Mouse (Mus musculus) adrenal gland, postnatal 25 days (tissue): Measurements from ENCODE around the gene Ash1l. TPM values are rescaled to one million over a fixed set of nuclear protein-coding genes. Genes with fewer than 3 reads are reported as not detected.
A peak's percentile ranks its signal among the peaks of the same experiment; 100 is the strongest.

Source experiments
- DNase-seq: peaks from one replicate; pipeline ENCODE4 v3.0.0; 2021; ENCODE audit warnings: mixed read lengths
- total RNA-seq: library from RNA; stranded (reverse); gene quantifications from 2 replicates; pipeline ENCODE4 v1.2.3, GENCODE M21; 2021

Ash1l gene
- total RNA-seq, 1 experiment from 2014 or later: 60.5 TPM

DNA sequence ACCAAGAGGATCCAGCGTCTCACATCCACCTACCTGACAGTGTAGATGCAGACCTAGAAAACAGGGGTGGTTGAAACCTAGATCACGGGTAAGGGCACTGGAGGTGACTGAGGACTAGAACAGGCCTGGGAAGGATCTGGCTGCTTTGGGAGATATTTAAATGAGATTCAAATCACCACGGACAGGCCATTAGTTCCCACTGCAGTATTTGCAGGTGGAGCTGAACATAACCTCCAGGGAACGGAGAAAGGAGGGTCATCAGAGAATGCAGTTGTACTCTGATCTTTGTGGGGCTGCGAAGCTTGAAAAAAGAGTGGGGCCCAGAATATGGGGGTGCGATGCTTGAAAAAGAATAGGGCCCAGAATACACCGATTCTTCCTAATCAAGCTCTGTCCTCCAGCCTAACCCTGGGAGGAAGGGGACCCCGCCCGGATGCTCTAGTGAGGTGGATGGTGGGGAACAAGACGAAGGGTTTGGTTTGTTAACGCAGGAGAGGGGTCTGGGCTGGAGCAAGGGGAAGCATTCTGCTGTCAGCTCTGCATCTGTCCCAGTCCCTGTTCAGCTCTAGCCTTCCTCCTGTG is 142.2 kb downstream of the Ash1l start:
- DNase-seq: no peak

DNA sequence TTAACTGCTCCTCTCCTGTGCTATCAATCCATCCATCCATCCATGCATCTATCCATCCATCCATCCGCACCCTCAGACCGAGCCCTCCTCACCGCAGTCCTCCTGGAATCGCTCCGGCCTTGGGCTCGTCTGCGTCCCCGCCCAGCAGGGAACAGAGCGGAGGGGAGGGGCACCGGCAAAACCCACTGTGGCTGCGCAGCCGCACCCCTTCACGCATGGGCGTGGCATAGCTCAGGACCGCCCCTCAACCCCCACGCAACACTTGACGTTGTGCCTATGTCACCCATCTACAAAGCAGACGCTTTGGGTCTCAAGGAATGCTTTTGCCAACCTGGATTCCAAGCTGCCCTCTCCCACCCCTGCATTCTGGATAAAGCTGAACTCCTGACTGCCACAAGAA is 142.8 kb downstream of the Ash1l start, which contains the start of gene Rusc1:
Gene Rusc1 (minus strand): TSS at position 137 of the 400 bp plus-strand sequence.
- DNase-seq: peak; percentile 88

DNA sequence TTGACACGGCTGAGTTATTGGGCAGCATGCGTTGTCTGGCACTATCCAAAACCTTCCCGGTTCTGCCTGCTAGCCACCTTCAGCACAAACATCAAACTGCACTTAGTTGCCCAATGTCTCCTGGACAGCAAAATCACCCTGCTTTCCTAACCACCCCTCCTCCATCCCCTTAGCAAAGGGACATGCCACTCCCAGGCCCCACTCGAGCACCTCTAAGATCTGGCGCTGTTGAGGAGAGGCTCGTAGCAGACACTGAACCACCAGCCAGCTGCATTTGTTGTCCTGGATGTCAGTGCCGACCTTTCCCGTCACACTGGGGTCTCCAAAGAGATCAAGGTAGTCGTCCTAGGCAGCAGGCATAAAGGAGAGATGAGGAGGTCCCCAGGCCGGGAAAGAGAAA is 143.6 kb downstream of the Ash1l start:
- no peak for DNase-seq

DNA sequence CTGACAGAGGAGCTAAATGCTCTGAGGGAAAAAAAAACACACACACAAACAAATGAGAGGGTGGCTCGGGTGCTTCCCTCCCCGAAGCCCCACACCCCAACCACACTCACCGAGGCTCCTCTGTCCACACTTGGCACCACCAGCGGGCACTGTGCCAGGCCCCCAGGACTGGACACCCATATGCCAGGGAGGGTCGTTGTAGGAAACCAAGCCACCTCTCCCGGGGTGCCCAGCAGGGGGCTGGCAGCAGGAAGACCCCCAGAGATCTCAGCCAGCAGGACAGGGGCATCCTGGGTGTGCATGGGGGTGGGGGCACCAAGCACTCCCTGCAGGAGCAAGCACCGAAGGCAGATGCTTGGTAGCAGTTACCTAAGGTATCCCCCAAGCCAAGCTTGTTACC is 150.4 kb downstream of the Ash1l start, which contains the start of gene Gm43738:
Gene Gm43738 (minus strand): TSS at position 289 of the 400 bp plus-strand sequence.
- DNase-seq: no peak

DNA sequence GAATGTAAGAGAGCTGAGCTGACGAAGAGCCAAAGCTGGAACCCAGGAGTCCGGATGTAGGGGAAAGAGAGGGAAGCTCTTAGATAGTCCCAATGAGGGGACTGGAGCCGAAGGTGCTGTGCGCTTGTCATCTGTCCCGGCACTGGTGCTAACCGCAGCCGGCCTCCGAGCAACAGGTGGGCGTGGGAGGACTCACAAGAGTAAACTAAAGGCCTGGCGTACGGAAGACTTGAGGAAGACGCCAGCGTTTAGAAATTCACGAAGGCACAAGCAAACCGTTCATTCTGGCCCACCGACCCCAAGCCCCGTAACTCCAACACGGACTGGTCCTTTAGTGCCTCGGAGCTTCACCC is 151.0 kb downstream of the Ash1l start:
- no peak for DNase-seq

DNA sequence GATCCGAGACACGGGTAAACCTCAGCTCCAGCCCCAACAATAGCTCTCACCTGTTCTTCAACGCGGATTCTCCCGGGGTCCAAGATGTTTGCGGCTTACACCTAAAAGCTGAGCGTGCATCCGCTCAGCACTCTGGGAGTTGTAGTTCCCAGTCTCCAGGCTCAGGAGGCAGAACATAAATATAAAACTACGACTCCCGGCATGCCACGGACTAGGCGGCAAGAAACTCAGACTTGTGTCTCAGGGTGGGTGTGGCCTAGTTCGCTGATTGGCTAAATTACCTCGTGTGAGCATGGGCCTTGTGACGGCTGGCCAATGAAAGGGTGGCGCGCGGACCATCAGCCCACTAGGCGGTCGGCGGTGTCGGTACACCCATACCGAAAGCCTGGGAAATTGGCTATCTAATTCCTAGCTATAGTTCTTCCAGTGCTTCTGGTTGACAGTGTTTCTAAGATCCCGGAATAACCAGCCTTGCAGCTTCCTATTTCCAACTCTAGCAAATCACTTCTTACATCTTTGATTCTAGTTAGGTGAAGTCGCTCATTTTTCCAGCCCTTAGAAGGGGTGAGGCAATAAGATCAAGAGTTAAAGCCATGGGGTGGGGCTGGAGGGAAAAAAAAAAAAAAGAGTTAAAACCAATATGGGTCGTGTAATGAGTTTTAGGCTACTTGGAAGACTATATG is 151.5 kb downstream of the Ash1l start, which contains the start of gene Fdps:
Gene Fdps (minus strand): TSS at position 148 of the 683 bp plus-strand sequence.
- DNase-seq: peak; percentile 91

DNA sequence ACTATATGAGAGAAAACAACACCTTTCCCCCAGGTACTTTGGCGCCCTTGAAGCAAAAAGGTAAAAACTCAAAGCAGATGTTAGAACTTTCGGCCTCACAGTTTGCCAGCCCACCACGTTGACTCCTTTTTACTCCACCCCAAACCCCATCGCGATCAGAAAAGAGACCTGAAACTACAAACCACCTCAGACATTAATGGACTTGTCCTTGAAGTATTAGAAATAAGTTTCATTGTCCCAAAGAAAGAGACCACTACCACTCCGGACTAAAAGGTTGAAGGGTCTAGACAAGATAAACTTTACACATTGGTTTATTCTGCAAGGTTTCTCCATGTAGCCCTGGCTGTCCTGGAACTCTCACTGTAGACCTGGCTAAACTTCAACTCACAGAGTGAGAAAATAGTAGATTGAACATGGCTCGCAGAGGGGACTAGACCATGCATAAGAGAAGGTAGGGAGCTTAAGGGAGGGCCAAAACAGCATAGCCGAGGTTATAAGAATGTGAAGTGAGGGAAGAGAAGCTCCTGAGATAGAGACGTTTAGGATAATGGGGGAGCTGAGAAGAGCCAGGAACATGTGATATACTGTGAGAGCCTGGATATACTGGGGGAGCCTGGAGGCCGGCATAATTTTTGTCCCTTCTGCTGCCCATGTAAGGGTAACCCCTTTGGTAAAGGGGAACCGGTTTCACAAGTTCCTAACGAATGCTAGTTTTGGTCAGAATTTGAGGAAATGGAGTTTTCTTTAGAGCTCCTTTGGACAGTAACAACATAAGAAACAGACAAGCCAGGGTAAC is 152.3 kb downstream of the Ash1l start:
- no peak for DNase-seq

DNA sequence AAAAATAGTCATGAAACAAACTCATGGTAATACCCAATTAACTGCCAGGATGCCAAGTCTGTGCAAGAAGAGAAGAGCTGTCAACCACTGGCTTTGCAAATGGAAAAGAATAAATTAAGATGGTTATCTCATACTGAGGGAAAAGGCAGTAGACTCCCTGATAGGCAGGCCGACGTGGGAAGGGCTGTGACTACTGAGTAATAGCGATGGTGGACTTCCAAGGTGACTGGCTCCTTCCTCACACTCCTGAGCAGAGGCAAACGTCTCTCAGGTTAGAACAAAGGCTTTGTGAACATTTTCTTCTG is 152.8 kb downstream of the Ash1l start:
- DNase-seq: no peak

DNA sequence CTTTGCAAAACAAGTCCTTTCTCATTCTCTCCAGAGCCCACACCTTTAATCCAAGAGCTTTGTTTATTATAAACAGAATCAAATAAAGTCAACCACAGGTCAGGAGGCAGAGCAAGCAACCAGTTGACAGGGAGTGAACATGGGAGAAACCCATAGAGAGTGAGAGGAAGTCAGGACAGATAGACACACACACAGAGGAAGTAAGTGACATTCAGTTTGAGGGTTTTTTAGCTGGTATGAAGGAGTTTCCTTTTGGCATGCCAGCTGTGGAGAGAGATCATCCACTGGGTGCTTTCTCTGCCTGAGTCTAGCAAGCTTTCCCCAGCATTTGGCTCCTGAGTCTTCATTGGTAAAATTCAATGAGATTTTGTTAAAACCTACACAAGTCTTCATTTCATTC is 156.5 kb downstream of the Ash1l start:
- DNase-seq: no peak

DNA sequence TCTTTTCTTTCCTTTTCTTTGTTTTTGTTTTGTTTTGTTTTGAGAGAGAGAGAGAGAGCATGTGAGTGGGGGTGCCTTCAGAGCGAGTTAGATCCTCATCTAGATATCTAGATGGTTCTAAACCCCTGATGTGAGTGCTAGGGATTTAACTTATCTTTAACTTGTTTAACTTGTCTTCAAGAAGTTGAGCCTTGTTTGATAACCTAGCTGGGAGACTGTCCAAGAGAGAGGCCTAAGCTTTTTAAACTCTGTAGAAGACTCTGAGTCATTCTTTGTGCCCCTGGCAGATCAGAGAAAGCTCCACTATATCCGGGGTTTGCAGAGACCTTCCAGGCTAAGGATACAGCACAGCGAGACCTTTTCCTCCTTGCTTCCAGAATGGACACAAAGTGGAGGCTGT is 157.1 kb downstream of the Ash1l start:
- no peak for DNase-seq

DNA sequence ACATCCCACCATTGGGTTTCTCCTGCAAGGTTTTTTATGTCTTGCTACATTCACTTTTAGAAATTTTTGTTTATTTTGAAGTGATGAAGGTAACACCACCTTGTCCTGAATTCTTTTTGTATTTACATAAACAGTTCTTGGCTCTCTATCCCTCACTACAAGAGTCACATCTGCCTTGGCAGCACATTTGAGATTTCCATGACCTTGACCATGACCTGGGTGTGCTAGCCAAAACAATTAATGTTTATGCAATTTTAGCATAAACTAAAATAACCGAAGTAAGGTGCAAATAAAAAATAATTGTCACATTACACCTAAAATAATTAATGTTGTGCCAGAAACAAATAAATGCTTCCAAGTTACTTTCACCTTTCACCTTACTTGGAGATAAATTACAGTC is 157.7 kb downstream of the Ash1l start:
- no peak for DNase-seq

DNA sequence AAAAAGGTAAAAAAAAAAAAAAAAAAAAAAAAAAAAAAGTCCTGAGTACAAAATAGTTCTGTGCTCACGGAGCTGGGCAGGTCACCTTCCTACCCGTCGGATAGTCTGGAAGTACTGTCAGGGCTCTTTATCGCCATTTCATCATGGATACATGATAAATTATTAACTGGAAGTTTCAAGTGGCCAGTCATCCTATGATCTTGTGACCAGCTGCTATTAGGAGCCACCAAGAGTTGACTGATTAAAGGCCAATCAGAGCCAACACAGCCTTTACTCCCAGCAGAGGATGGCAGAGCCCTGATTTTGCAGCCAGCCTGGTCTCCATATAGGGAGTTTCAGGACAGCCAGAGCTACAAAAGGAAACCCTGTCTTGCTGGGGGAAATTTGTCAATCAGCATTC is 162.6 kb downstream of the Ash1l start:
- DNase-seq: no peak

DNA sequence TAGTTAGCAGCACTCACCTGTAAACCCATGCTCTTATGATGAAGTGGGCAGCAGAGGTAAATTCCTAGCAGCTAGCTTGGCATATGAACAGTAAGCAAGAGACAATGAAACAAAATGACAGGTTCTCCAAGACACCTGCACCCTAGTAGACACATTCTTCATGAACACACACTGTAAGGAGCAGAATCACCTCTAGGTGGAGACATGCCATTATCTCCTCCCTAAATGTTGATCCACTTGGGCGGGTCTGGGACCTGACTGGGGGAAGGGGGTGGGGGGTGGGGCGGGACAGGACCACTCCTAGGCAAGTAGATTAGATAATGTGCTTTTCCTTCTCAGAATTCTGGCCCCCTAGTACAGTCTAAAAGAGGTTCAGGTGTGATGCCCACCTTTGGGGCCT is 165.1 kb downstream of the Ash1l start:
- DNase-seq: no peak

DNA sequence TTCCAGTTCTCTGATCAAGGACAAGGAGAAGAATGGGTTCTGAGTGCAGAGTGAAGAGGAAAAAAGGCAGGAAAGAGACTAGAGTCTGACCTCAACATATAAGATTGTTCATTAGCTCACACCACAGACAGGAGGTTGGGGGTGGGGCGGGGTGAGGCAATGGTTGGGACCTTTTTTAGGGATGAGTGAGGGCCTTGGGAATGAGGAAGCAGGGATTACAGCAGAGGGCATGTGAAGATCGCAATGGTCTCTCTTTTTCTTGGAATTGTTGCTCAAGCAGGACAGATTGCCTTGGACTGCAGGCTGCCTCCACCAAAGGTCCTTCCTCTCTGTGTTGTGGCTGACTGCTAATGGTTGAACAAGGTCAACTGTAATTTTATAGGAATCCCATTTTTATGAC is 172.9 kb downstream of the Ash1l start:
- peak; percentile 41 for DNase-seq

DNA sequence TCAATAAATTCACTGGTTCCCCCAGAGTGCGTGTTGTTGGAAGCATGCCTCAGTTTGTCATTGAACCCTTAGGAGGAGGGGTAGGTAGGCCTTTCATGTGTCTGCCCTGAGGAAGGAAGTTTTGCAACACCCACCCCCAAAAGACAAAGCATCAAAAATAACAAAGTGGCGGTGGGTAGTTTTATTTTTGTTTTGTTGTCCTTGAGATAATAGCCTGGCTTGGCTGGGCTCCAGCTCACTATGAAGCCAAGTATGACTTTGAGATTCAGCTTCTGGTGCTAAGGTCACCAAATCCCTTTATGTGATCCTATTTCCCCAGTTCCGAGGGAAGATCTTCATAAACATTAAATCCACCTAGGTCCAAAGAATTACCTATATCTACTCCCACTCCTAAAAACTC is 173.8 kb downstream of the Ash1l start:
- DNase-seq: peak; percentile 70

DNA sequence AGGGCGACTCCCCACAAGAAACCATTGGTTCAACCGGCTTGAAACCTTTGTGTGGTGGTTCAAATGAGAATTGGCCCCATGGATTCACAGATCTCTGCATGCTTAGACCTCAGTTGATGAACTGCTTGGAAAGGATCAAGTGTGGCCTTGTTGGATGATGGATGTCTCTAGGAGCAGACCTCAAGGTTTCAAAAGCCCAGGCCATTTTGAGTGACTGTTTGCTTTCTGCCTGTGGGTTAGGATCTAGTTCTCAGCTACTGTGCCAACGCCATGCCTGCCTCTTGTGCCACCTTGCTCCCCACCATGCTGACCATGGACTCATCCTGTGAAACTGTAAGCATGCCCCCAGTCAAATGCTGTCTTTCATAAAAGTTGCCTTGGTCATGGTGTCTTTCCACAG is 175.6 kb downstream of the Ash1l start:
- DNase-seq: no peak

Other genes with a start within 250 kb of the Ash1l start
- gene Rit1, start 233.8 kb upstream of the Ash1l start, total RNA-seq: 48.7 and 65.4 TPM in 2 replicates
- 7.8 and 11.1 TPM in 2 replicates for gene Syt11, start 175.5 kb upstream of the Ash1l start, total RNA-seq
- gene Gon4l, start 115.4 kb upstream of the Ash1l start, total RNA-seq: 35.2 and 40.3 TPM in 2 replicates
- gene Msto1, start 36.6 kb upstream of the Ash1l start, total RNA-seq: 22.9 and 24.5 TPM in 2 replicates
- 119 and 141 TPM in 2 replicates for gene Dap3, start 559 bp downstream of the Ash1l start, total RNA-seq
- 21.6 and 30.2 TPM in 2 replicates for gene Rusc1, start 142.7 kb downstream of the Ash1l start, total RNA-seq
- gene Gm43738, start 150.5 kb downstream of the Ash1l start, total RNA-seq: 0.39 TPM in 1 of 2 replicates, not detected in the other
- 830 and 852 TPM in 2 replicates for gene Fdps, start 151.3 kb downstream of the Ash1l start, total RNA-seq
- 1.6 TPM in 1 of 2 replicates, not detected in the other for gene Pklr, start 185.5 kb downstream of the Ash1l start, total RNA-seq
- gene Hcn3, start 209.6 kb downstream of the Ash1l start, total RNA-seq: 9.3 and 17.7 TPM in 2 replicates
- 98.4 and 103 TPM in 2 replicates for gene Clk2, start 214.2 kb downstream of the Ash1l start, total RNA-seq
- 98.4 and 112 TPM in 2 replicates for gene Scamp3, start 226.9 kb downstream of the Ash1l start, total RNA-seq
- 17.1 and 23.7 TPM in 2 replicates for gene Fam189b, start 232.5 kb downstream of the Ash1l start, total RNA-seq